Mouse (Mus musculus) lung, adult 2 months (tissue): Measurements from ENCODE around the gene Snx4.

Source experiments
- CTCF ChIP-seq: fragments of 200-500 bp; IDR thresholded peaks from 2 replicates; pipeline ENCODE4 v1.5.1; 2011; ENCODE audit warnings: mild to moderate bottlenecking, low read length, control low read depth; ENCODE audit not compliant: insufficient read depth
- POLR2A ChIP-seq: fragments of 200-500 bp; IDR thresholded peaks from 2 replicates; pipeline ENCODE4 v1.6.1; 2011; ENCODE audit warnings: low read depth, mild to moderate bottlenecking, control low read depth, low read length, borderline replicate concordance; ENCODE audit errors: extremely low read depth

GRCm38 (mm10) chr16:33216313-33217003 is 34.8 kb upstream of the Snx4 start:
- no peak for TF ChIP-seq POLR2A
- no peak for TF ChIP-seq CTCF
